Mouse (Mus musculus) limb, embryonic 14.5 days (tissue): Measurements from ENCODE around the gene Tfap2a. TPM values are rescaled to one million over a fixed set of nuclear protein-coding genes. Genes with fewer than 3 reads are reported as not detected.

Experiments
- ATAC-seq: fragments of 200-750 bp; cut with Nextera tagmentation; 2 replicates; pipeline ENCODE4 v1.8.0; 2017; ENCODE audit warnings: low read depth, moderate number of reproducible peaks, moderate TSS enrichment; ENCODE audit not compliant: low FRiP score
- DNase-seq: peaks from one replicate; pipeline ENCODE4 v3.0.0-alpha.2; 2015; ENCODE audit warnings: low spot score
- H3K27ac ChIP-seq: fragments of 300-500 bp; sonication (generic); replicated peaks from 2 replicates; pipeline ENCODE4 v1.5.1; 2014; ENCODE audit warnings: low read depth, mild to moderate bottlenecking, low read length, moderate library complexity, mixed read lengths
- H3K27me3 ChIP-seq: fragments of 300-500 bp; sonication (generic); 2 replicates; pipeline ENCODE4 v1.6.1; 2014; ENCODE audit warnings: low read length, mixed read lengths; ENCODE audit not compliant: control insufficient read depth, insufficient read depth
- H3K36me3 ChIP-seq: fragments of 300-500 bp; sonication (generic); 2 replicates; pipeline ENCODE4 v1.6.1; 2014; ENCODE audit warnings: mild to moderate bottlenecking, low read length, moderate library complexity, mixed read lengths; ENCODE audit not compliant: control insufficient read depth, insufficient read depth
- H3K4me1 ChIP-seq: fragments of 300-500 bp; sonication (generic); 2 replicates; pipeline ENCODE4 v1.6.1; 2014; ENCODE audit warnings: antibody characterized with exemption, low read length, mixed read lengths; ENCODE audit not compliant: control insufficient read depth, insufficient read depth
- H3K4me2 ChIP-seq: fragments of 300-500 bp; sonication (generic); replicated peaks from 2 replicates; pipeline ENCODE4 v1.6.1; 2014; ENCODE audit warnings: low read depth, mild to moderate bottlenecking, low read length, moderate library complexity; ENCODE audit not compliant: severe bottlenecking
- H3K4me3 ChIP-seq: fragments of 300-500 bp; sonication (generic); replicated peaks from 2 replicates; pipeline ENCODE4 v1.5.1; 2014; ENCODE audit warnings: low read length
- H3K9ac ChIP-seq: fragments of 300-500 bp; sonication (generic); 2 replicates; pipeline ENCODE4 v1.6.1; 2014; ENCODE audit warnings: mild to moderate bottlenecking, low read depth, low read length, moderate library complexity; ENCODE audit not compliant: severe bottlenecking
- H3K9me3 ChIP-seq: fragments of 300-500 bp; sonication (generic); 2 replicates; pipeline ENCODE4 v1.6.1; 2016; ENCODE audit warnings: low read length; ENCODE audit not compliant: control insufficient read depth
- POLR2A ChIP-seq: fragments of 200-500 bp; IDR thresholded peaks from 2 replicates; pipeline ENCODE4 v1.8.0; 2012; ENCODE audit warnings: inconsistent platforms, mild to moderate bottlenecking, moderate library complexity, borderline replicate concordance; ENCODE audit not compliant: insufficient read depth, insufficient read length; ENCODE audit errors: extremely low read depth
- WGBS: fragments of 180-500 bp; shearing (Covaris S2); extraction: QIAGEN DNeasy Blood & Tissue Kit; methylation state at CpG from one replicate; pipeline ENCODE4 v1.1.7; 2014; 5-methylcytosine and 5-hydroxymethylcytosine counted together
- polyA plus RNA-seq, 2 experiments: library from polyadenylated mRNA; depleted of rRNA in 1 of 2; stranded (reverse) in 1 of 2; unstranded in 1 of 2; fragments of >200 nt; fragmentation: Nextera tagmentation in 1 of 2; extraction: Ambion mirVana in 1 of 2; gene quantifications; 2 replicates each; pipeline versions ENCODE4 v1.2.1 to v1.2.3; 2012 to 2014

The Tfap2a gene
- polyA plus RNA-seq, 2 experiments: 9.6 to 21.5 TPM

DNA sequence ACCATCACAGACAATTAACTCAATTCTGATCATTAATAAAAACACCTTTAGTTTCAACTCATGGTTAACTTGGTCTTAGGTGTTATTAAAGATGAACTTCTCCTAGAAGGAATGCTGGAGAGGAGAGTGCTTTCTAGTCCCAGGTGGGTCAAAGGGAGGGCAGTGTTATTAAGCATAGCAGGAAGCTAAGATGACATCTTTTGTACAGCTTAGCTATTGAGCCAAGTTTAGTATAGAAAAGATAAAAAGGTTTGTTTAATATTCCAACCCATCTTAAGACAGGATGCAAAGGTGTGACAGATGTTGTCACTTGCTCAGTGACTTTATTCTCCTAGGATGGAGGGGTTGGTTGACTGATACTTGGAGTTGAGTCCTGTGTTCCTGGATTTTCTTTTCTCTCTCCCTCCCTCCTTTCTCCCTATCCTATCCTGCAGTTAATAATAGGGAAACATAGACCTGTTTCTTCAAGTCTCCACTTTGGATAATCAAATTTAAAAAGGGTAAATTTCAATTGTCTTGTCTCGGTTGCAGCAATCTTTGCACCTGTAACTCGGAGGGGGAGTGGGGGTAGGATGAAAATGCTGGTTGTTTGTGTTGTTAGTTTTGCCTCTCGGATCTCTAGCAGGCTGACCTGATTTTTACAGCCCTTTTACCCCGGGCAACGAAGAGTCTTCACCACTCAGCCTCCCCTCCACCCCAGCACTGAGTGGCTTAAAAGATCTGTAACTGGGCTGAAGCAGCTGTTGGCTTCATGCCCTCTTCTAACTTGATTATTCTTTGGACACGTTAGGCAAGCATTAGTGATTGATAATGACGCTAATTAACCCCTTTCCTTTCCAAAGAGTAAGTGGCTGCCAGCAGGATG, 26.3 kb downstream of the Tfap2a start:
- Histone ChIP-seq H3K4me2 (no peak overlapping the region), H3K4me1 (no peaks in the 10 kb centered on the region), H3K9me3 (no peaks in the 10 kb centered on the region), H3K27ac (no peak overlapping the region), H3K36me3 (no peaks in the 10 kb centered on the region), H3K4me3 (no peak overlapping the region), H3K9ac (no peak overlapping the region), H3K27me3 (peaks cover 89% of the 10 kb centered on the region)
- no peak for ATAC-seq
- WGBS: 6% methylated on average over 7 of the region's 7 CpGs
- TF ChIP-seq POLR2A: no peak
- DNase-seq: no peak

DNA sequence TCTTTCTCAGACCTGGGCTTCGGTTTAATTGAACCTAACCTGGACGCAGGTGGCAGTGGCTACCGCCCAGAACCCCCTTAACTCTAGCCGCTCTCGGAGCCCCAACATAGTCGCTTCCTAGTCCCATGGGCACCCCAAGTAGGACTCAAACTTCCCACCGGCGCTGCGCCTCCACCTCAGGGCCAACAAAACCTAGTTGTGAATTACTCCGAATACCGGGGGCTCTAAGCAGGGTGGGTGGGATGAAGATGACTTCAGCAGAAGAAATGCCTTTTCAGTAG, 28.2 kb downstream of the Tfap2a start:
- Histone ChIP-seq H3K9ac (no peak overlapping the region), H3K4me2 (no peak overlapping the region; the same call in 1 of the 2 replicates), H3K27me3 (peaks cover 98% of the 10 kb centered on the region), H3K4me3 (no peak overlapping the region), H3K4me1 (0 out of 2 replicates have a peak, but pooled peaks cover 3% of the 10 kb centered on the region), H3K36me3 (no peaks in the 10 kb centered on the region), H3K9me3 (no peaks in the 10 kb centered on the region), H3K27ac (no peak overlapping the region)
- no peak for DNase-seq
- WGBS: 3% methylated on average over 11 of the region's 11 CpGs
- no peak for TF ChIP-seq POLR2A
- ATAC-seq: no peak

DNA sequence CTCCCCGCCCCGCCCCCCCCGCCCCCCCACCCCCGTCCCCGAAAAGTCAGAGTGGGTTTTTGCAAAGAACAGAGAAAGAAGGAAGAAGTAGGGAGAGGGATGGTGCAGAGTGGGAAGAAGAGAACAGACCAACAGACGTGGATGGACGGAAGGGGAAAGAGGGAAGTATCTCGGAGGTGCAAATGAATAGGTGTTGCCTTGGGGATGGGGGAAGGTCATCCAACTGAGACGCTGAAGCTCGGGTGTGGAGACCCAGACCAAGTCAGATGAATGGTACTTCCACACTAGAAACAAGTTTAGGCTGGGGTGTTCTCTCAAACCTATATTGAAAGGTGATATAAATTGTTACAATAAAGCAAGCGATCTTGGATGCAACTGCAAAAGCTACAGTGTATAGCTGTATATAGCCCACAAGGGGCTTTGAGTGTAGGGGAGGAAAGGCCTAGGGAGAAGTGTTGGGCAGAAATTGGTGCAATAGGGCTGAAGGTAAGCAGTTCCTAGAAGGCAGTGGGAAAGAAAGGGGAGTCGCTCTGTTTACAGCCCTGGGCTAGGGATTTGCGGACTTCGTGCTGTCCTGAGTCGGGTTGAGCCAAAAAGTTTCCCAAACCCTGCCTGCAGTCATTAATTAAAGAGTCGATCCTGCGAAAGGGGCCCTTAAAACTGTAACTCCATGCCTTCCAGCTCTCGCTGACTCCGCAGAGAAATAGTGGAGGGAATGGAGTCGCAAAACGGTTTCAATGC, 28.7 kb downstream of the Tfap2a start:
- no peak overlapping the region for H3K9ac ChIP-seq
- peak overlapping the region; percentile 18; the same call in 1 of the 2 replicates for H3K4me3 ChIP-seq
- H3K4me1 ChIP-seq: 0 out of 2 replicates have a peak, but pooled peaks cover 3% of the 10 kb centered on the region

DNA sequence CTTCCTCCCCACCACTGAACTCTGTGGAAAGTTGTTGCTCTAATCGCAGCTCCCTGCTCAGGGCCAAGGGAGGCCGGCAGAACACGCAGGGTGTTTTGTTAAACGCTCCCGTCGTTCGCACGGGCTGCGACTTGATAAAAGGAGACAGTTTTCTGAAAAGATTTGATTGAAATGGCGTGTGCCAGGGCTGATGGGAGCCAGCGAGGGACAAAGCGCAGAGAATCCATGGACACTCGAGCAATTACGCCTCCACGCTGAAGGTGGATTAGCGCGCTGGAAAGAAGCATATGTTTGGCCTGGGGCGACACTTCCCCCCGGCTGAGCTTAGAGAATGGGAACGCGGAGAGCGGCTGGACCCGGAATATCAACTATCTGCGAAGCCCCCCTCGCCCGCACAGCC, 29.3 kb downstream of the Tfap2a start:
- Histone ChIP-seq H3K4me1 (peaks cover 5% of the 10 kb centered on the region; the same call in 1 of the 2 replicates), H3K27me3 (peaks cover 99% of the 10 kb centered on the region), H3K9me3 (no peaks in the 10 kb centered on the region), H3K4me2 (peak overlapping the region; percentile 40), H3K36me3 (no peaks in the 10 kb centered on the region), H3K4me3 (peak overlapping the region; percentile 18), H3K9ac (no peak overlapping the region), H3K27ac (no peak overlapping the region)
- DNase-seq (no peak), ATAC-seq (no peak)
- under 1% methylated on average over 26 of the region's 26 CpGs for WGBS
- TF ChIP-seq POLR2A: no peak

More for the DNA sequence above, 28.7 kb downstream of the Tfap2a start:
- DNase-seq (no peak), ATAC-seq (no peak)
- Histone ChIP-seq H3K36me3 (no peaks in the 10 kb centered on the region), H3K4me2 (peak overlapping the region; percentile 40), H3K27ac (no peak overlapping the region), H3K9me3 (no peaks in the 10 kb centered on the region), H3K27me3 (peaks cover 99% of the 10 kb centered on the region)
- TF ChIP-seq POLR2A: no peak
- 2% methylated on average over 21 of the region's 21 CpGs for WGBS

DNA sequence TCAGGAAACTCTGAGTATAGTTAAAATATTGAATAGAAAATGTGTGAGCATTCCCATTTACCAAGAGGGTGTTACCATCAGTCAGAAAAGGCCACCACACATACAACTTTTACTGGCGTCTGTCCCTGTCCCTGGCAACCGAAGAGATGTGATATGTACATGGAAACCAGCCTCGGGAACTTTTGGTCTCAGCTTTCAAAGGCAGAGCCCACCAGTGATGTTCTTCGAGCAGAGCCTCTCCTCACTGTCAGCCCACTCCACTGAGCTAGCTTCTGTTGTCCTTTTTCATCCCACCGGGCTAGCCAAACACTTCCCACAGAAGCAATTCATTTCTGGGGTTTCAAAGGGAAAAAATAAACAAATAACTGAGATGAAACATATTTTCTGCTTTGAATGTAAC, 29.9 kb downstream of the Tfap2a start:
- no peak for DNase-seq
- no peak overlapping the region for H3K4me2 ChIP-seq
- H3K4me3 ChIP-seq: no peak overlapping the region
- H3K27ac ChIP-seq: no peak overlapping the region
- H3K9ac ChIP-seq: no peak overlapping the region
- no peak for TF ChIP-seq POLR2A
- peaks cover 99% of the 10 kb centered on the region for H3K27me3 ChIP-seq
- H3K9me3 ChIP-seq: no peaks in the 10 kb centered on the region
- 12% methylated on average over 5 of the region's 5 CpGs for WGBS
- ATAC-seq: no peak
- H3K4me1 ChIP-seq: peaks cover 7% of the 10 kb centered on the region; the same call in 1 of the 2 replicates
- no peaks in the 10 kb centered on the region for H3K36me3 ChIP-seq
